Mouse (Mus musculus) brain, embryonic 14.5 days (tissue): ENCODE measurements around the gene Usp46.

Experiments
- CTCF ChIP-seq: fragments of 200-500 bp; IDR thresholded peaks from 2 replicates; pipeline ENCODE4 v1.5.1; 2012; ENCODE audit warnings: inconsistent platforms, mild to moderate bottlenecking, moderate library complexity, borderline replicate concordance; ENCODE audit not compliant: insufficient read depth, insufficient read length; ENCODE audit errors: extremely low read depth
- POLR2A ChIP-seq: fragments of 200-500 bp; IDR thresholded peaks from 2 replicates; pipeline ENCODE4 v1.6.1; 2012; ENCODE audit warnings: mild to moderate bottlenecking, inconsistent platforms, borderline replicate concordance; ENCODE audit not compliant: poor library complexity, insufficient read depth, insufficient read length, severe bottlenecking; ENCODE audit errors: extremely low read depth

GRCm38 (mm10) chr5:74040541-74040940, 27.7 kb downstream of the Usp46 start:
- no peak for TF ChIP-seq CTCF
- TF ChIP-seq POLR2A: no peak
